Mouse (Mus musculus): ENCODE measurements around the gene Efl1.
"Not testable (repeated sequence)": the region's sequence is repeated elsewhere in the genome, so short reads cannot be mapped to it uniquely, and the experiment has no call there.

Efl1 gene

DNA sequence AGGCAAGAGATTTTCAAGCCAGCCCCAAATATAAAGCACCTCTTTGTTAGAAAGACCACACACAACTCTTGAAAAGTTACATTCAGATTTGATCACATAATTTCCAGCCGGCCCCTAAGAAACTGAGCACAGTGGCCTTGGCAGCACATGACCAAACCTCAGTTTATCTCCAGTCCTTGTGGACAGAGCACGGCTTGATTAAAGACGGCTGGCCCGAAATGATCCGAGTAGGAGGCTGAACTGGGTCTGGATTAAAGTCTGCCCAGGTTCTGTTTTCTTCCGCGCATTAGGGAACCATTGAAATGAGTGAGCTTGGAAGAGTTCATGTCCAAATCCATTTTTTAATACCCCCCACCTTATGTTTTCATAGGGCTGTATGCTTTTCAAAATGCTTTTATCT lies 72.1 kb downstream of the Efl1 start:
- no peak for DNase-seq (ENCODE audit: low spot score)

GRCm38 (mm10) chr7:82720906-82721305 lies 72.5 kb downstream of the Efl1 start:
- DNase-seq (ENCODE audit: low spot score), result no peak

DNA sequence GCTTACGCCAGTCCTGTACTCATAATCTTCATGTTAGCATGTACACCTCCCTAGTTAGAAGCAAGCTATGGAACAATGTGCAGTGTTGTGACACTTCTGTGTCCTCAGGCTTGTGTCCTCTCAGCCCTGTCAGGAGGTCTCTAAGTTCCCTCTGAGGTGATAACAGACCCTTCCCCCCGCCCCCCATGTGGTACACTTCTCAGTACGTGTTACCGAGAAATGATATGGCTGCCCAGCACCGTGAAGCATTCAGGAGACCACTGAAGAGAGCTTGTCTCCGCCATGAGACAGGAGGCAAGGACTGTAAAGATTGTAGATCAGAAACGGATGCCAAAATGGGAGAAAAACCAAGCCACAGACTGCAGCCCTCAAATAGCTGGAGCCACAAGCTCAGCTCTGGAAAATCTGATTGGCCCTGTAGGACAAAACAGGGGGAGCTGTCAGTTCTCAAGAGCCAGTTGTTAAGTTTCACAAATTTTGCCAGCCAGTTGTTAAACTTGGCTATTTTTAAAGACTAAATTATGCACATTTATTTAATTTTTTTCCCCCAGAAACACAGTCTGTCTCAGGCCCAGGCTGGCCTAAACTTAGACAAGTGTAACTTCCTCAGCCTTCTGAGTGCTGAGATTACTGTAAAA lies 74.2 kb downstream of the Efl1 start:
- DNase-seq (ENCODE audit: low spot score), result no peak

DNA sequence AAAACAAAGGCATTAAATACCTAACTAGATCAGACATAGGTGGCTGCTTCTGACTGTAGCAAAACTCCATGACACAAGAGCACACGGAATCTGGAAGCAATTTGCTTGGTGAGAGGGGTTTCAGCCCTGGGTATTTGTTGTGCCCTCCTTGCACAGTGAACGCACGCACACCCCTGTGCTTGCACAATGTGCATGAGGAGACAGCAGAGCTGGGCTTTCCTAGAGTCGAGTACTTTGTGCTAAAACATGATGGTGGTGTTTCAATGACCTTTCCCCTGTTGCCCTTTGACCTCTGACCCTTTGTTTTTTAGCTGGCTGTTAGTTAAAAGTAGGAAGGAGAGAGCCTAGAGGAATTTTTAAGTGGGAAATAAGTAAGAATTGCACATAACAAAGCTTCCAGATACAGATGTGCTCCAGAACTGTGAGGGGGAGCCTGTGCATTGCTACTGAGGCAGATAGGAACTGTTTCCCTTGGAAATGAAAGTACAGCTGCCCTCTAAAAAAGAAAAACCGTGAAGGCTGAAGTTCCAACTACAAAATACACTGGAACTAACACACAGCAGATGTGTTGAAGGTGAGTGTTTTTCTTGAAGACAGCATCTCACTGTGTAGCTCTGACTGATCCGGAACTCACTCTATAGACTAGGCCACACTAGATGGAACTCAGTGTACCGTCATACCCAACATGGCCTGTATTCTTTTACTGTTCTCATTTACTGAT lies 74.9 kb downstream of the Efl1 start:
- DNase-seq (ENCODE audit: low spot score), result no peak

- no peak for DNase-seq (ENCODE audit: low spot score)
Observed at GRCm38 (mm10) chr7:82724491-82724890, 76.1 kb downstream of the Efl1 start.

DNA sequence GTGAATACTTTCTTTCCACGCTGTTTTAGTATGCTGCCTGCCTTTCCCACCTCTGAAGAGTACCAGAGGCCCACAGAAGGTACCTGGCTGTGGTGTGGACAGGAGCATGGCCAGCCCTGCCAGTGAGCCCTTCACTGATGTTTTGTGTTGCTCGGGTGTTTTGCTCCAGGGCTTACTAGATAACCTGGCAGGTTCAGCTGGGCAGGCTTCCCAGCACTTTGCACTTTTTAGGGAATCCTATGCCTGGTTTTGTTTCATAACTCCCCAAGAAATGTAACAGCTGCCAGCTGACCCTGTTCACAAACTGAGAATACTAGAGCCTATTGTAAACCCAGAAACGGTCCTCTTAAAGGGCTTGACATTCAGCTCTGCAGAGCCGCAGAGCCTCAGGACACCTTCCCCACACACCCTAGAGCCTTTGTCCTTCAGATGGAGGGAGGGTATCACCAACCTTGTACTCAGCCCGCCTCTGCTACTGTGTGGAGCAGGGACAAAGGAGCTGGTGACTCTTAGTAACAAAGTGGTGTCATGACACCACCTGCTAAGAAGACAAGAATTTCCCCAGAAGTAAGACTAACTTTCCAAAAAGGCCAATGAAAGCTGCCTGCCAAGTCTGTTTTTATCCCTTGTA lies 76.7 kb downstream of the Efl1 start:
- DNase-seq (ENCODE audit: low spot score), result no peak

DNA sequence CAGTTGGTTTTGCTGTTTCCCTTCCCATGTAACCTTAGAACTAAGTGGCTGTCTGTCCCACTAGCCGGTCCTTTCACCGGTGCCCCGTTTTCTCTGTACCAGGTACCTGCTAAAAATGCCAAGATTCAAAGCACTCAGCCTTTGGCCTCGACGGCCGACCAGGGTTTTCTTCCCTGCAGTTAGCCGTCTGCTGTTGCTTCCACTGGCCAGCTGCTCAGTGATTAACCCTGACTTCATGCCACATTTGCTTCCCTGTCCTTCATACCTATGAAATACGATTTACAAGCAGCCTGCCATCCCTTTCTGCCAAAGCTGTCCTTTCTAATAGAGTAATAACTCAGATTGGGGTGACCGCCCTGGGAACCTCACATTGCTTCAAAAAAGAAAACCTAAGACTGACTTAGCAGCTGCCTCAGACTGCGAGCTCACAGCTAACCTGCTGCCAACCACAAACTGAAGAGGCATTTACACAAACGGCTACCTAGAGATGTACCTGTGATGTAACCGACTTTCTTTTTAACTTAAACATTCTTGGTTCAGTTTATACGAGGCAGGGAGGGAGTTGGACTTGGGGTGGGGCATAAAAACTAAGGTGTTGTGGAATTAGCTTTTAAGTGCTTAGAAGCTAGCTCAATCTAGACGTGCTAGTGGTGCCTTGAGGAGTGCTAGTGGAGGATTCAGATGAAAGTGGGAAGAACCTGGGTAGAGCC lies 77.5 kb downstream of the Efl1 start:
- DNase-seq (ENCODE audit: low spot score), result no peak

- DNase-seq (ENCODE audit: low spot score), result no peak
Observed at GRCm38 (mm10) chr7:82727066-82727465, 78.7 kb downstream of the Efl1 start.

- DNase-seq (ENCODE audit: low spot score), result not testable (repeated sequence)
Observed at GRCm38 (mm10) chr7:82729009-82729408, 80.6 kb downstream of the Efl1 start.

- DNase-seq (ENCODE audit: low spot score), result no peak
Observed at GRCm38 (mm10) chr7:82733118-82733517, 84.7 kb downstream of the Efl1 start.

- no peak for DNase-seq (ENCODE audit: low spot score)
Observed at GRCm38 (mm10) chr7:82733995-82734394, 85.6 kb downstream of the Efl1 start.

DNA sequence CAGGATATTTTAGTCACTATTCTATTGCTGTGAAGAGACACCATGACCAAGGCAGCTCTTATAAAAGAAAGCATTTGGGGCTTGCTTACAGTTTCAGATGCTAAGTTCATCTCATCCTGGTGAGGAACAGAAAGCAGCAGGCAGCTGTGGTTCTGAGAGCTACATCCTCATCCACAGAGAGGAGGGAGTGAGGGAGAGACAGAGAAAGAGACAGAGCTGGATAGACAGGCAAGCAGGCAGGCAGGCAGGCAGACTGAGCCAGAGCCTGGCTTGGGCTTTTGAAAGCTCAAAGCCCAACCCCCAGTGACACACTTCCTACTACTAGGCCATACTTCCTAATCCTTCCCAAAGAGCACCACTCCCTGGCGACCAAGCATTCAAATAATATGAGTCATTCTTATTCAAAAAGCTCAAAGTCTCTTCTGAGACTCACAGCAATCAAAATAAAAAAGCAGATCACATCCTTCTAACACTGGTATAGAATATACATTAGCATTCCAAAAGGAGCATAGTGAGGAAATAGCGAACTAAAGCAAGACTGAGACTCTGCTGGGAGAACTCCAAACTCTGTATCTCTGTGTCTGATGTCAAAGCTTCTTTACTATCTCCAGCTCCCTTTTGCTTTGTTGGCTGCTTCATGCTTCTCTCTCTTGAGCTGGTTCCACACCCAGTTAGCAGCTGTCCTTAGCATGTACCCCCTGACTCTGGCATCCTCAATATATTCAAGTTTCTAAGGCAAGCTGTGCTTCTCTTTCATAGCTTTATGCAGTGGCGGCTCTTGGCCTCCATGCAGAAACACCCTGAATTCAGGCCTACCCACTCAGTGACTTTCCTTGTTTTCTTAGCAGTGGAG lies 86.6 kb downstream of the Efl1 start:
- DNase-seq (ENCODE audit: low spot score), result no peak

GRCm38 (mm10) chr7:82743116-82743765 lies 94.8 kb downstream of the Efl1 start:
- no peak for DNase-seq (ENCODE audit: low spot score)

- DNase-seq (ENCODE audit: low spot score), result no peak
Observed at GRCm38 (mm10) chr7:82744167-82744715, 95.8 kb downstream of the Efl1 start.

- no peak for DNase-seq (ENCODE audit: low spot score)
Observed at GRCm38 (mm10) chr7:82748812-82749211, 100.4 kb downstream of the Efl1 start.

DNA sequence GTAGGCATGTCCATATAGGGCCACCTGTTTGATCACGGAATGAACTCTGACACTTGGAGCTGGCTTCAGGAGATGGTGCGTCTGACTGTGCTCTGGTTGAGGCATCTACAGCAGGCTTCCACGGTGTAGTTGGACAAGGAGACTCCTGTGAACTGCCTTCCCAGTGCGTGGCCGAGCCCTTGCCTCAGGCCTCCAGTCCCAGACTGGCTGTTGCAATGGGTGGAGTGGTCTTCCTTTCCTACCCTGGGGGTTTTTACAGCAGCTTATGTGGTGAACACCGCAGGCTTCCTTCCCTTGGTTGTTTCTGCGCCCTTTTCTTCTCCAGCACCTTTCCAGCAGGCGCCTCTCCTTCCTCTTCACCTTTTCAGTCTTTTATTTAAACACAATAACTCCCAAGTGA lies 100.8 kb downstream of the Efl1 start:
- no peak for DNase-seq (ENCODE audit: low spot score)

- peak; percentile 24 for DNase-seq (ENCODE audit: low spot score)
Observed at GRCm38 (mm10) chr7:82752171-82753085, 104.0 kb downstream of the Efl1 start.

GRCm38 (mm10) chr7:82755602-82756155 lies 107.3 kb downstream of the Efl1 start:
- DNase-seq (ENCODE audit: low spot score), result no peak

DNA sequence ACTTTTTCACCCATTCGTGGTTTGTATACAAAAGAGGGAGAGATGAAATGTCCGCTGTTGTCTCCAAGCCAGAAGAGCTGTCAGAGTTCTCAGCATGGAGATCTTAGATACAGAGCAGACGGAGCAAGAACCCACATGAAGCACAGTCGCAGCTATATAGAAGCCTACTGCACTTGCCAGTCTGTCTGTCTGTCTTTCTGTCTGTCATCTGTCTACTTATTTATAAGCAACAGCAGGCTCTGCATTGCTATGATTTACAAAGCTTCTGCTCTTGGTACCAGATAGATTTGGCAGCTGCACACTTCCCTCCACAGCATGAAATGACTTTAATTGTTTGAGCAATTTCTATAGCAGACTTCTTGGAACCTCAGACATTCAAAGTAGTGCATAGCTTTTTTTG lies 110.1 kb downstream of the Efl1 start:
- DNase-seq (ENCODE audit: low spot score), result no peak

DNA sequence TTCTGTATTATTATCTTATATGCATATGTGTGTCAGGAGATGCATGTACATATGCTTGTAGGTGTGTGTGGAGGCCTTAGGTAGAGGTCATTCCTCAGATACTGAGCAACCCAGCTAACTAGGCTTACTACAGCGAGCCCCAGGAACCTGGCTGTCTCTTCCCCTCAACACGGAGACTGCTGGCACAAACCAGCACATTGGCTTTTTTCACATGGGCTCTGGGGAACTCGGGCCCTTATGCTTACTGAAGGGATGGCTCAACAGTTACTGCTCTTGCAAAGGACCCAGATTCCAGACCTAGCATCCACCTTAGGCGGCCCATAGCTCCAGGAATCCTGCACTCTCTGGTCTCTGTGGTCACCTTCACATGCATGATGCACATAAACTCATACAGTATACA lies 110.7 kb downstream of the Efl1 start:
- no peak for DNase-seq (ENCODE audit: low spot score)

Data from urinary bladder, postnatal 25 days (tissue).